Mouse (Mus musculus) limb, embryonic 12.5 days (tissue): ENCODE data around the gene Iqce. TPM values are rescaled to one million over a fixed set of nuclear protein-coding genes. Genes with fewer than 3 reads are reported as not detected.

Experiments
- ATAC-seq: fragments of 200-750 bp; cut with Nextera tagmentation; 2 replicates; pipeline ENCODE4 v1.8.0; 2017; ENCODE audit warnings: low read depth, moderate TSS enrichment; ENCODE audit not compliant: insufficient number of reproducible peaks, insufficient read depth, low FRiP score, low TSS enrichment
- H3K27ac ChIP-seq: fragments of 300-500 bp; sonication (generic); 2 replicates; pipeline ENCODE4 v1.5.1; 2016; ENCODE audit warnings: mild to moderate bottlenecking, moderate library complexity
- H3K27me3 ChIP-seq: fragments of 300-500 bp; sonication (generic); 2 replicates; pipeline ENCODE4 v1.6.1; 2016; ENCODE audit warnings: mild to moderate bottlenecking, moderate library complexity
- H3K36me3 ChIP-seq: fragments of 300-500 bp; sonication (generic); 2 replicates; pipeline ENCODE4 v1.6.1; 2016; ENCODE audit warnings: mild to moderate bottlenecking, moderate library complexity
- H3K4me1 ChIP-seq: fragments of 300-500 bp; sonication (generic); replicated peaks from 2 replicates; pipeline ENCODE4 v1.6.1; 2016
- H3K4me2 ChIP-seq: fragments of 300-500 bp; sonication (generic); 2 replicates; pipeline ENCODE4 v1.6.1; 2016; ENCODE audit warnings: mild to moderate bottlenecking, moderate library complexity
- H3K4me3 ChIP-seq: fragments of 300-500 bp; sonication (generic); replicated peaks from 2 replicates; pipeline ENCODE4 v1.5.1; 2016; ENCODE audit warnings: mild to moderate bottlenecking
- H3K9ac ChIP-seq: fragments of 300-500 bp; sonication (generic); replicated peaks from 2 replicates; pipeline ENCODE4 v1.6.1; 2016; ENCODE audit warnings: mild to moderate bottlenecking, moderate library complexity
- H3K9me3 ChIP-seq: fragments of 300-500 bp; sonication (generic); 2 replicates; pipeline ENCODE4 v1.6.1; 2016; ENCODE audit warnings: mild to moderate bottlenecking, moderate library complexity
- WGBS: fragments of 180-500 bp; shearing (Covaris S2); methylation state at CpG from one replicate; pipeline ENCODE4 v1.1.7; 2016; 5-methylcytosine and 5-hydroxymethylcytosine counted together
- polyA plus RNA-seq: library from polyadenylated mRNA; unstranded; fragments of >200 nt; fragmentation: Nextera tagmentation; extraction: Ambion mirVana; gene quantifications from 2 replicates; pipeline ENCODE4 v1.2.1, GENCODE M21; 2016

Iqce gene
- polyA plus RNA-seq, 1 experiment from 2014 or later = 26.0 TPM

DNA sequence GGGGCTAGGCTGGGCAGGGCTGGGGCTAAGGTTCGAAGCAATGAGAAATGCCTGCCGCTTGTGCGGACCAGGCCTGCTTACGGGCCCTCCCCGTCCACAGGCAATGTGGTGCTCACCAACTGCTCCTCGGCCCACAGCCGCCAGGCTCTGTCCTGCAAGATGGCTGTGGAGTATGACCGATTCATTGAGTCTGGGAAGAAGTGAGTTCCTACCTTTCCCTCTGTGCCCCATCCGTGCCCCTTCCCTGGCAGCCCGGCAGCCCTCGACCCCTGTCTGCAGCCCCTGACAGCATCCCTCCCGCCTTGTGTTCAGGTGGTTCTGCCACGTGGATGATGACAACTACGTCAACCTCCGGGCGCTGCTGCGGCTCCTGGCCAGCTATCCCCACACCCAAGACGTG, 90.0 kb downstream of the Iqce start:
- peaks cover 7% of the 10 kb centered on the region; the same call in 1 of the 2 replicates for H3K36me3 ChIP-seq
- H3K9me3 ChIP-seq = no peaks in the 10 kb centered on the region
- H3K4me3 ChIP-seq = 0 out of 2 replicates have a peak overlapping the region, but pooled peaks have one; percentile 53
- H3K9ac ChIP-seq = peak overlapping the region; percentile 51
- WGBS = 62% methylated on average over 18 of the region's 18 CpGs
- H3K27me3 ChIP-seq = peaks cover 60% of the 10 kb centered on the region
- peaks cover 60% of the 10 kb centered on the region for H3K4me1 ChIP-seq
- peak overlapping the region; percentile 84; the same call in 1 of the 2 replicates for H3K4me2 ChIP-seq
- H3K27ac ChIP-seq = no peak overlapping the region
- no peak for ATAC-seq

Other genes with a start within 250 kb of the Iqce start
- 14.4 and 17.0 TPM in 2 replicates for gene Chst12, start 196.8 kb downstream of the Iqce start, polyA plus RNA-seq
- 0.36 TPM in 1 of 2 replicates, not detected in the other for gene Grifin, start 137.3 kb downstream of the Iqce start, polyA plus RNA-seq
- 10.3 and 10.8 TPM in 2 replicates for gene Lfng, start 95.1 kb downstream of the Iqce start, polyA plus RNA-seq
- gene Ttyh3, start 53.3 kb downstream of the Iqce start, polyA plus RNA-seq = 48.8 and 58.0 TPM in 2 replicates
- 22.4 and 23.5 TPM in 2 replicates for gene Brat1, start 2.6 kb upstream of the Iqce start, polyA plus RNA-seq
- 0.89 and 0.93 TPM in 2 replicates for gene Amz1, start 21.7 kb upstream of the Iqce start, polyA plus RNA-seq
- gene Gna12, start 128.1 kb upstream of the Iqce start, polyA plus RNA-seq = 18.5 and 49.7 TPM in 2 replicates